Mouse (Mus musculus) lung, postnatal 0 days (tissue): Measurements from ENCODE around the gene Tpte.

ENCODE experiments used
- CTCF ChIP-seq: IDR thresholded peaks from 2 replicates; pipeline ENCODE4 v1.5.1; 2016; ENCODE audit warnings: antibody characterized with exemption, mild to moderate bottlenecking
- EP300 ChIP-seq: IDR thresholded peaks from 2 replicates; pipeline ENCODE4 v1.6.1; 2016; ENCODE audit warnings: antibody characterized with exemption, mild to moderate bottlenecking, control low read depth

DNA sequence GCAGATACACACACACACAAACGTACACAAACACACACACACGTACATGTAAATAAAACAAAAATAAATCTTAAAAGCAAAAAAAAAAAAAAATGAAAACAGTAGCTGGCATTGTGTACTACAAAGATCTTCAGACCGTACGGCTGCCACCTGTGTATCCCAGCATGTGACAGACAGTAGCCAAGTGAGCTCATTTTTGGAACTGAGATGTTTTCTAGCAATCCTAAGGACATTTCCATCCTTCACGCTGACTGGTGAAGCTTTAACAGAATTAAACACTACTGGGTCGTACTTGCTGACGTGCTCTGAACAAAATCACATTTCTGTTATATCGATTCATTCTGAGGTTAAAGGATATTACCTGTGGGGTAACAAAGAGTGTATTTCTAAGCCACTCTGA lies 112.0 kb downstream of the Tpte start:
- no peak for TF ChIP-seq CTCF
- TF ChIP-seq EP300, result no peak
